In the genomic region with DNA sequence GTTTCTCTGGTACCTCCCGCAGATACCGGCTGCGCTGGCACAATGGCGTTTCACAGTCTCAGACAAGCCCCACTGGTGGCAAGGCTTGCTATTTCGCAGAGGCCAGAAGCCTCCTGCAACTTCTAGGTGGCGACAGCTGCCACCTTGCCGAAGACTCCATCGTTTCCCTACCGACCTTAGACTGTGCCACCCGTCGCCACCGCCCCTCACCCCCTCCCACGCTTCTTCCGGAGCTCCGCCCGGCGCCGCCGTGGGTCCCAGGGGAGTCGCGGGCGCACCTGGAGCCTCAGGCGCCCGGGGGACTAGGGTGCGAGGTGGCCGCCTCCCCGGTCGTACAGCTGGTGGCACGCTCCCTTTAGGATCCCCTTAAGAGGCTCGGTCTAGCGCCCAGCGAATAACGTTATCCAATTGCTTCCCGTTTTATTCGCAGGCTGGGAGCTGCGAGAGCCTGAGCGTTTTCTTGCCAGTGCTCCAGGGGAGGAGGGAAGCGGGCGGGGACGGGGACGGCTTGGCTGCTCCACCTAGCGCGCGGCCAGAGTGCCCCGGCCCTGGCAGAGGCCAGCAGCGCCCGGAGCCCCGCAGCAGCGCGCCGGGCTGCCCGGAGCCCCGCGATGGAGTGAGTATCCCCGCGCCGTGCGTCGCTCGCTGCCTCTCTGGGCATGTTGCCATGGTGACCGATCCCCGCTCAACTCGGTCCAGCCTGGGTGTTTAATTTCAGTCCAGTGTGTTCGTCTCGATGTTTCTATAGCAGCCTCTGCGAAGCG, we compare ENCODE assay signal across 8 mouse cellular contexts. TPM values are rescaled to one million over a fixed set of nuclear protein-coding genes. Genes with fewer than 3 reads are reported as not detected.
DNase-seq lines count a peak whose midpoint lies in the region; ATAC-seq and TF ChIP-seq lines count a peak whose summit lies in the region.

A gene (plus strand): TSS at position 307 of the 764 bp plus-strand sequence.

- in situ Hi-C loops in ES-E14 (cut with MboI; ENCODE audit: low sequenced_read_pairs in 2 of 2, unreplicated experiment in 2 of 2), result no loop called here

- WGBS in lung, embryonic 16.5 days, result under 1% methylated on average over 67 of the region's 67 CpGs

- no peaks in the 10 kb centered on the region for H3K36me3 ChIP-seq in ES-E14 (ENCODE audit: control insufficient read depth, insufficient read depth, low read length, poor library complexity, severe bottlenecking)
- no peaks in the 10 kb centered on the region for H3K36me3 ChIP-seq in lung, embryonic 16.5 days (ENCODE audit: control insufficient read depth, insufficient read depth, low read length)

- peak within 1 kb of the TSS; percentile 63 to 65 for H3K4me3 ChIP-seq in ES-E14 (ENCODE audit: insufficient read depth in 1 of 2, low read depth in 1 of 2, low read length in 2 of 2, poor library complexity in 1 of 2, severe bottlenecking in 1 of 2)
- peak within 1 kb of the TSS; percentile 62 for H3K4me3 ChIP-seq in lung, embryonic 16.5 days (ENCODE audit: low read length)

- peak within 1 kb of the TSS; percentile 15 for H3K9ac ChIP-seq in ES-E14 (ENCODE audit: insufficient read depth, low read depth, low read length, poor library complexity, severe bottlenecking)
- peak within 1 kb of the TSS; percentile 60 for H3K9ac ChIP-seq in lung, embryonic 16.5 days (ENCODE audit: low read length)

- no peak within 1 kb of the TSS for H3K27ac ChIP-seq in ES-E14 (ENCODE audit: insufficient read depth, low read depth, low read length, poor library complexity, severe bottlenecking)
- no peak within 1 kb of the TSS for H3K27ac ChIP-seq in lung, embryonic 16.5 days (ENCODE audit: low read length)

- H3K9me3 ChIP-seq in ES-E14 (ENCODE audit: control insufficient read depth, insufficient read depth, low read depth, low read length), result no peaks in the 10 kb centered on the region
- no peaks in the 10 kb centered on the region for H3K9me3 ChIP-seq in lung, embryonic 16.5 days (ENCODE audit: control insufficient read depth, low read length)

- ATAC-seq in hematopoietic stem cell, adult 5-6 weeks (replicated peaks in 1 of 2; ENCODE audit: insufficient read depth in 1 of 2, low FRiP score in 2 of 2, low TSS enrichment in 1 of 2, low read depth in 1 of 2, poor library complexity in 2 of 2, severe bottlenecking in 2 of 2), result peak; percentile 4 to 33; a peak in 2 of 4 replicates
- ATAC-seq in lung, embryonic 16.5 days (ENCODE audit: low read depth), result peak; percentile 82

- H3K4me2 ChIP-seq in lung, embryonic 16.5 days (ENCODE audit: low read depth, low read length), result peak within 1 kb of the TSS; percentile 100

- no peak for DNase-seq in ES-E14 (ENCODE audit: low read depth, low spot score)
- DNase-seq in cerebellum, adult 9-10 months, result peak; percentile 75
- DNase-seq in frontal cortex, adult 2 months (ENCODE audit: extremely low spot score in 1 of 2, low spot score in 1 of 2), result peak; percentile 48 to 74
- peak; percentile 73 to 75 for DNase-seq in layer of hippocampus, postnatal 14 days (ENCODE audit: low spot score in 2 of 2)
- DNase-seq in retina, postnatal 7 days (ENCODE audit: low read depth, low spot score), result peak; percentile 55
- peak; percentile 41 to 65 for DNase-seq in urinary bladder, postnatal 4 days (ENCODE audit: low spot score in 2 of 2)

- H3K4me1 ChIP-seq in ES-E14 (ENCODE audit: control insufficient read depth in 2 of 2, insufficient read depth in 2 of 2, low read length in 2 of 2, poor library complexity in 1 of 2), result peaks cover 0 to 9% of the 10 kb centered on the region in 2 experiments; a peak in 2 of 4 replicates
- H3K4me1 ChIP-seq in lung, embryonic 16.5 days (replicated peaks; ENCODE audit: control insufficient read depth, insufficient read depth, low read length), result peaks cover 6% of the 10 kb centered on the region

- H3K27me3 ChIP-seq in lung, embryonic 16.5 days (ENCODE audit: control insufficient read depth, insufficient read depth, low read depth, low read length), result peaks cover 19% of the 10 kb centered on the region

TF ChIP-seq in ES-E14, 5 proteins besides CTCF, POLR2A, EP300 and RAD21:
- TF ChIP-seq ZNF384 (IDR thresholded peaks at IDR 0.05; ENCODE audit: low read depth, low read length), result no peak
- TF ChIP-seq CHD2 (IDR thresholded peaks at IDR 0.05; ENCODE audit: low read depth, low read length), result no peak
- no peak for TF ChIP-seq MAFK (IDR thresholded peaks at IDR 0.05; ENCODE audit: insufficient read depth, low read depth, low read length)
- no peak for TF ChIP-seq ZC3H11A (IDR thresholded peaks at IDR 0.05; ENCODE audit: borderline replicate concordance, low read depth, low read length)
- no peak for TF ChIP-seq HCFC1 (IDR thresholded peaks at IDR 0.05; ENCODE audit: borderline replicate concordance, insufficient read depth, low read length)

RNA-seq across cellular contexts. Expression of the gene that starts here (rescaled TPM):
- total RNA-seq in ES-E14 (2012; rRNA removed), result 1.8 and 2.2 TPM in 2 replicates
- polyA plus RNA-seq in frontal cortex, adult 2 months (2012; rRNA removed), result 10.8 and 14.6 TPM in 2 replicates
- total RNA-seq in hematopoietic stem cell, adult 5-6 weeks (2017), result not detected in 2 replicates
- 10 to 100 TPM; 48.6 to 57.0 TPM for total RNA-seq in layer of hippocampus, postnatal 14 days (2021)
- polyA plus RNA-seq in lung, embryonic 16.5 days (2015; fragmentation: Nextera tagmentation; extraction: Ambion mirVana), result 5.9 and 6.0 TPM in 2 replicates

Comparison
In these comparisons a context has a peak if more than half of its experiments do, and no peak if none do; other contexts are left out.
1. RNA of the gene that starts here (total RNA-seq): 48.6 to 57.0 TPM in layer of hippocampus, postnatal 14 days; 1.8 to 2.2 TPM in ES-E14 and not detected in hematopoietic stem cell, adult 5-6 weeks; every median in the first group is over 10 times any median in the second.
2. Peak in ATAC-seq in hematopoietic stem cell, adult 5-6 weeks; RNA of the gene not detected or under 1 TPM.